Comparison of ENCODE assay signal across 21 mouse cellular contexts in the genomic region with DNA sequence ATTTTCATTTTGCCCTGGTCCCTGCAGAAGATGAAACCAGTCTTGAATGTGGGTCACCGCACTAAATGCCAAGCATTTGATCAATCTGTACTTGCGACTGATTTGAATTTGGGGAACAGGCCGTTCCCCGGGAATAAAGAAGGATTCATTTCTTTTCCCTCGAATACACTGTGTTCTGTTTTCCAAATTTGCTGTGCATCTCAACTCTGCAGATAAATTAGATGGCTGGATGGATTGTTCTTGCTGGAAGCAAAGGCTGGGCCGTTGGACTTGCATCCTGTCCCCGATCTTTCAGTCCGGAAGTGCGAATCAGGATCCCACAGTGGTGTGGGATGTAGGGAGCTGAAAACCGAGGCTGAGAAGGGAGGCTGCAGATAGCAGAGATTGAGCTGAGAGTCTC. TPM values are rescaled to one million over a fixed set of nuclear protein-coding genes. Genes with fewer than 3 reads are reported as not detected.
A peak's percentile ranks its signal among the peaks of the same experiment; 100 is the strongest.
DNase-seq lines count a peak whose midpoint lies in the region; ATAC-seq and TF ChIP-seq lines count a peak whose summit lies in the region.
"Had no signal": no experiment of that assay in that cellular context is flagged by ENCODE, and none has a peak within 500 bp of the region (broad histone marks: within the 10 kb centered on the region; RNA-seq: fewer than 3 reads in every experiment).

No protein-coding gene starts in this region.

- H3K4me3 ChIP-seq in testis, adult 2 months (ENCODE audit: control insufficient read depth, low read depth, low read length) = no peak overlapping the region
- H3K4me3 ChIP-seq in heart, embryonic 12.5 days = no peak overlapping the region
- H3K4me3 ChIP-seq: embryonic facial prominence, embryonic 15.5 days; erythroblast, embryonic 14.5 days; forebrain, embryonic 10.5 days; heart, embryonic 13.5 days; hindbrain, embryonic 12.5 days had no signal

- H3K9ac ChIP-seq in heart, embryonic 12.5 days = no peak overlapping the region
- H3K9ac ChIP-seq: embryonic facial prominence, embryonic 15.5 days; heart, embryonic 13.5 days; hindbrain, embryonic 12.5 days had no signal

- no peaks in the 10 kb centered on the region; the same call in 1 of the 2 replicates for H3K4me1 ChIP-seq in testis, adult 2 months (ENCODE audit: control insufficient read depth, insufficient read depth, low read length)
- H3K4me1 ChIP-seq in heart, embryonic 12.5 days (replicated peaks) = peaks cover 26% of the 10 kb centered on the region
- H3K4me1 ChIP-seq: hindbrain, embryonic 12.5 days had no signal

- no peak for DNase-seq in frontal cortex, postnatal 25 days (ENCODE audit: low spot score in 2 of 2)
- peak; percentile 42 for DNase-seq in left cerebral cortex, adult 11 months (ENCODE audit: low spot score)
- DNase-seq in left cerebral cortex, adult 8-10 months (ENCODE audit: low spot score in 2 of 2) = no peak
- no peak for DNase-seq in testis, postnatal 10 days (ENCODE audit: low spot score)
- DNase-seq: adrenal gland, postnatal 10 days; cerebellum, adult 18-20 months; embryo, embryonic 11 days; gastrocnemius, postnatal 14 days; heart, postnatal 4 days had no signal

- TF ChIP-seq POLR2A in testis, adult 2 months (IDR thresholded peaks at IDR 0.05; ENCODE audit: control insufficient read depth, low read depth, low read length) = no peak

- 81% methylated on average over 10 of the region's 10 CpGs for WGBS in heart, embryonic 12.5 days

- H3K36me3 ChIP-seq in testis, adult 2 months (ENCODE audit: control insufficient read depth, insufficient read depth, low read length) = no peaks in the 10 kb centered on the region
- peaks cover 3% of the 10 kb centered on the region; the same call in 1 of the 2 replicates for H3K36me3 ChIP-seq in heart, embryonic 12.5 days
- H3K36me3 ChIP-seq: embryonic facial prominence, embryonic 15.5 days; forebrain, embryonic 10.5 days; heart, embryonic 13.5 days; hindbrain, embryonic 12.5 days had no signal

- H3K4me2 ChIP-seq in heart, embryonic 12.5 days = no peak overlapping the region
- H3K4me2 ChIP-seq: embryonic facial prominence, embryonic 15.5 days; heart, embryonic 13.5 days; hindbrain, embryonic 12.5 days had no signal

- peak; percentile 28; the same call in 1 of the 2 replicates for ATAC-seq in frontal cortex, adult (ENCODE audit: low TSS enrichment)
- no peak for ATAC-seq in heart, embryonic 12.5 days (ENCODE audit: insufficient number of reproducible peaks, low FRiP score)
- ATAC-seq: forebrain, embryonic 14.5 days; hindbrain, embryonic 16.5 days had no signal

- H3K27ac ChIP-seq in testis, adult 2 months (ENCODE audit: control insufficient read depth, insufficient read depth, low read depth, low read length) = peak overlapping the region; percentile 19; the same call in 1 of the 2 replicates
- H3K27ac ChIP-seq in heart, embryonic 12.5 days (ENCODE audit: poor library complexity, severe bottlenecking) = no peak overlapping the region
- H3K27ac ChIP-seq: forebrain, embryonic 10.5 days; heart, embryonic 13.5 days; hindbrain, embryonic 12.5 days had no signal

- no peak for TF ChIP-seq CTCF in testis, adult 2 months (IDR thresholded peaks at IDR 0.05; ENCODE audit: control insufficient read depth, insufficient read depth, insufficient replicate concordance, low read depth, low read length)

- H3K9me3 ChIP-seq in heart, embryonic 12.5 days (replicated peaks) = no peaks in the 10 kb centered on the region
- H3K9me3 ChIP-seq: embryonic facial prominence, embryonic 15.5 days; forebrain, embryonic 10.5 days; hindbrain, embryonic 12.5 days had no signal

- H3K27me3 ChIP-seq in testis, adult 2 months (ENCODE audit: control insufficient read depth, insufficient read depth, low read length) = no peaks in the 10 kb centered on the region
- H3K27me3 ChIP-seq in heart, embryonic 12.5 days (replicated peaks) = no peaks in the 10 kb centered on the region
- H3K27me3 ChIP-seq: embryonic facial prominence, embryonic 15.5 days; heart, embryonic 13.5 days; hindbrain, embryonic 12.5 days had no signal

RNA-seq across cellular contexts. Expression of a gene that starts 17.5 kb away (rescaled TPM):
- total RNA-seq in left cerebral cortex, adult 8-10 months (2022) = 100 to 1,000 TPM; 156 to 180 (median 161) TPM
- 6.7 and 7.3 TPM in 2 replicates for polyA plus RNA-seq in testis, adult 2 months (2012; rRNA removed)
- polyA plus RNA-seq in heart, embryonic 12.5 days (2016; fragmentation: Nextera tagmentation; extraction: Ambion mirVana) = 72.8 and 75.2 TPM in 2 replicates
- total RNA-seq: granulocyte monocyte progenitor cell, adult 5-6 weeks; MEL had no signal
- polyA plus RNA-seq: erythroblast, embryonic 14.5 days had no signal
